Mouse (Mus musculus): ENCODE measurements around the gene Polg2.
A peak's percentile ranks its signal among the peaks of the same experiment; 100 is the strongest.
"Not testable (repeated sequence)": the region's sequence is repeated elsewhere in the genome, so short reads cannot be mapped to it uniquely, and the experiment has no call there.

Polg2 gene

DNA sequence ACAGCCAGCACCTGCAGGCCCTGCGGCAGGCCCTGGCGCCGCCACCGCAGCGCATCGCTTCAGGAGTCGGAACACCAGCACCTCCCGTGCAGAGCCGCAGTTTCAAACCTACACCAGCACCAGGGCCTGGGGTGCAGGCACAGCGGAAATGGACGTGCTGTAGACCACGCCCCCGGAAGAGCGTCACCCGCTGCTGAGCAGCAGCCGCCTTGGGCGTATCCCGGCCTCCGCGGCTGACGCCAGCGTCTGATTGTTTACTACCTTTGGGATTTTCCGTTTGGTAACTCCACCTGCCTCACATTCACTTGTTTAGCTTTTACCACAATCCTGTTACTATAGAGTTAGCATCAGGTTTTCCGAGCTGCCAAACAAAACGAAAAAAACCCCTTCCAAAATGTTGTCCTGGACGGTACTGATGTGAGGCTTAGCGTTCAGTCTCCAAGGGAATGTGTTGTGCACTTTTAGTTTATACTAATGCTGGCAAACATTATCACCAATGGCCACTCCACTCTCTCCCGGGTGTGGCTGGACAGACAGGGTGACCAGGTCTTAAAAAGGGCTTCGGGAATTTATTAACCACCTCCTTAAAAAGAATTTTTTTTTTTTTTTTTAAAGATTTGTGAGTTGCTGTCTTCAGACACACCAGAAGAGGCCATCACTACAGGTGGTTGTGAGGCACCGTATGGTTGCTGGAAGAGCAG is at the start of gene Polg2:
Gene Polg2, minus strand, starts transcription at position 150 of the 701 bp plus-strand sequence.
- peak; percentile 98 for DNase-seq (ENCODE audit: low read depth, low spot score)

DNA sequence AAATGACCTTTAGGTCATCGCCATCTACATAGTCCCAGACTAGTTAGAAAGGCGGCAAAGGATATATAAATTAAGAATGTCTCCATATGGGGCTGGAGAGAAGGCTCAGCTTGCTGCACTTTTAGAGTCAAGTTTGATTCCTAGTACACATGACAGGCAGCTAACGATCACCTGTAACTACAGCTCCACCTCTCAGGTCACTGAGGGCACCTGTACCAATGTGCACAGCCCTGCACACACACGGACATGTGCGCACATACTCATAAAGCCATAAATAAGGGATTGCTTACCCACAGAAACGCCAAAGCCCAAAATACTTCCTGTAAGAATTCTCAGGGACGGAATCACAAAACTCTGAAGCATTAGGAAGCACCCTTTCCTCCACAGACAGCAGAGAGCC is 48.7 kb upstream of the Polg2 start:
- no peak for DNase-seq (ENCODE audit: low read depth, low spot score)

DNA sequence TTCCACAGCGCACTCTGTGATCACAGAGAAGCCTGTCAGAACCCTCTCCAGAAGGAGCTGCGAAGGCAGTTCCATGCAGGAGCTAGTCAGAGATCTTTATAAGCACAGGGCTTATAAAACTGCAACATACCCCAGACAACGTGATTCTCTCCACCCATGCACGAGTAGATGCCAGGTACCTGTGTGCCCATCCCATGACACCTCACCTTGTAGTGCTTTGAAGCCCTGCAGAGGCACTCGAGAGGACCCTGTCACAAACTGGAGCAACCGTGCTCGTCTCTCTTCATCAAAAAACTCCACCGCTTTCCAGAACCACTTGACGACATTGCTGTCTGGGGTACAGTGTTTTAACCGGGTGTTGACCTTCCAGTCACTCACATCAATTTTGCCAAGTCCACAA is 45.1 kb upstream of the Polg2 start:
- no peak for DNase-seq (ENCODE audit: low read depth, low spot score)

DNA sequence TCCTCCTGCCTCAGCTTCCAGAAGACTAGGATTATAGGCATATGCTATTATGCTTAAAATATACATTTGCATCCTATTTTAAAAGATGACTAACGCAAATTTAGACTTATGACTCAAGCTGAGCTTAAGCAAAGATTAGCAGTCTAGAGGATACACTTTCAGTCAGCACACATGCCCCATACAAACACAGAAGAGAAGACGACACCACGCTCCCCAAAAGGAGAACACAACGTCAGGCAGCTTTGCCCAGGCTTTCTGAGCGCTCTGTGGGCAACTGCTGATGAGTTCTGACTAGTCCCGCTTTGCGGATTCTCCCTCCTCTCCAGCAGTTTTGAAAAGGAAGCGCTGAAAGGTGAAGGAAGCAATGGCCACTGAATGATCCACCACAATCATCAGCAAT is 44.4 kb upstream of the Polg2 start:
- DNase-seq (ENCODE audit: low read depth, low spot score) = no peak

DNA sequence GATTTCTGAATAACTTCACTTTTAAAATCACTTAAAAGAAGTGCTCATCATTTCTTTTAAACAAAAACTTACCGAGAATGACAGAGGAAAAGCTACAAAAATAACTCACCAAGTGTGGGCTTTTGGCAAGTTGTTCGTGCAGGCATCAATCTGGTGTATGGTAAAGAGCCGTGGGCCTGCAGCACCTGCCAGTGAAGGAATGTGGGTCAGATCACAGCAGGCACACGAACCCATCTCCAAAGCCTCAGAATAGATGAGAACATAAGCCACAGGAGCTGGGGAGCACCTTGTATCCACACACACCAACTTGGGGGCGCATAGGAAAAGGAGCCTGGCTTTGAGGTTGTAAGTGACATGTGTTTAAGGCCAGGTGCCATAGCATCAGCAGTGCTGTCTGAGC is 43.6 kb upstream of the Polg2 start:
- no peak for DNase-seq (ENCODE audit: low read depth, low spot score)

DNA sequence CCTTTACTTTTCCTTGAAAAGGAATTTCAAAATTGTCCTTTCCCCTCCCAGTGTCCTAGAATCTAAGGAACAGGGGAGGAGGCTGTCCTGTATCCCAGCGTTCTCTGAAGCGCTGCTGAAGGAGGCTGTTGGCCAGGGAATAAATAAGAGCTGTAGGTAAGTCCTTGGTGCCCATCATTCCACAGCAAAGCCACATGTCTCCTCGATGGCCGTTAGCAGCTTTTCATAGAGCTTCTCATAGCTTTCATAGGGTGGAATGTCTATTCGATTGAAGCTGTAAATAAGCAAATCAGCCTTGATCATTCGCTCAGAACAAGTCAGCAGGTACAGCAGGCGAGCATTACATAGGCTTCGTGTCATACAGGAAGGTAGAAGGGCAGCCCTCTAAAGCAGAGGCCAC is 43.2 kb upstream of the Polg2 start:
- no peak for DNase-seq (ENCODE audit: low read depth, low spot score)

DNA sequence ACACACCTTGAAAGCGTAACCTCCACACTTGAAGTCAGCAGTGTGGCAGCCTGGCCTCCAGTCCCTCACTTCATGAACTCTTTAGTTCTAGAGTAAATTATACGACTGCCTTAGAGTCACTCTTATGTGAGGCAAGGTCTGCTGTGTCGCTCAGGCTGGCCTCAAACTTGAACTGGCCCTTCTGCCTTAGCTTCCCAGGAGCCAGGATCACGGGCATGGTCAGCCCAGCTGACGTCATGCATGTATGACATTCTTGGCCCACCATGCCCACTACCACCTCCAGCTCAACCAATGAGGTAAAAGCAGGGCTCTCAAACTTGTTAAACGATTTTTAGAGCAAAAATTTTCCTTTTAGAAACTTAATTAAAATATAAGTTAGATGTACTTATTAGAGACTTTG is 42.1 kb upstream of the Polg2 start:
- no peak for DNase-seq (ENCODE audit: low read depth, low spot score)

DNA sequence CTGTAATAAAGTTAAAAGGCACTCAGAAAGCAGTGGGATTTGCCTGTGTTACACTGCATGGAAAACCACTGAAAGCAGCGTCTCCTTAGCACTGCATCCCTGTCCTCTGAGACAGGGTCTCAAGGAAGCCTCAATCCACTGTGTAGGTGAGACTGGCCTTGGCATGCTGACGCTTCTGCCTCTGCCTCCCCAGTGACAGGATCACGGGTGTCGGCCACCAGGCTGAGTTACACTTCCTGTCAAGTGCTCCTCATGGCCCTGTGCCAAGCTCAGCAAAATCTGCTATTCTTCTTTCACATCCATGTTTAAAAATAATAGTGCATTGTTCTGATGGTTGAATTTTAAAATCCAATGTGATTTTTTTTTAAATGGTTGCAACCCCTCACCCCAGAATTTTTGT is 41.6 kb upstream of the Polg2 start:
- no peak for DNase-seq (ENCODE audit: low read depth, low spot score)

DNA sequence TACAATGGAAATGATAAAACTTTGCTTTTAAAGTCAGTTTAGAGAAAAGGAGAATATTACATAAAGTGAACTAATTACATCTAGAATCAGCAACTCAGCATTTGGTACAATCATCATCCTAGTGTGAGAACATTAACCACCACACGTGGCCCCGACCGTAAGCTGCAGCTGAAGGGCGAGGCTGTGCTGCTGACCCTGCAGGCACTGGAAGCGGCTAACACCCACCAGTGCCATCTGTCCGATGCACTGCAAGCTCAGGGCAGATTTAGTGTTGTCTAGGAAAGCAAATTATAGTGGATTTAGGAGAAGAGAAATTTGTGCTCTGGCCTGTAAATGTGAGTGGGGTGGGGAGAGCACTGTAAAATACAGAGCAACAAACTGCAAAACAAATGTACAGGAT is 40.9 kb upstream of the Polg2 start:
- DNase-seq (ENCODE audit: low read depth, low spot score) = no peak

DNA sequence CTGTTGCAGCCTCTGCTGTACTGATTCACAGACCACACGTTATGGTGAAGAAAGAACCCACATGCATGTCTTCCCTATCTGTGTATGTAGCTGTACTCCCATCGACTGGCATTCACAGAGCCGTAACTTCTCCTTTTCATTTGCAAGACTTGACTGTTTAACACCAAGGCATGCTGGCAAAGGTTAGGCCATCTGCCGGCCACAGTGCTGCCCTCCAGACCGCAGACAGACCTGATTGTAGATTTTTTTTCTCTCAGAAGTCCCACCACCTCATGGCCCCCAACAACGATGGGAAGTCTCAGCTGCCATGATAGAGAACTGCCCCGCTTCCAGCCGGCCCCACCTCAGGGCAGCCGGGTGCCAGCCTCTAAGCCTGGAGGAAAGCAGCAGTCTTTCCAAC is 40.3 kb upstream of the Polg2 start:
- no peak for DNase-seq (ENCODE audit: low read depth, low spot score)

DNA sequence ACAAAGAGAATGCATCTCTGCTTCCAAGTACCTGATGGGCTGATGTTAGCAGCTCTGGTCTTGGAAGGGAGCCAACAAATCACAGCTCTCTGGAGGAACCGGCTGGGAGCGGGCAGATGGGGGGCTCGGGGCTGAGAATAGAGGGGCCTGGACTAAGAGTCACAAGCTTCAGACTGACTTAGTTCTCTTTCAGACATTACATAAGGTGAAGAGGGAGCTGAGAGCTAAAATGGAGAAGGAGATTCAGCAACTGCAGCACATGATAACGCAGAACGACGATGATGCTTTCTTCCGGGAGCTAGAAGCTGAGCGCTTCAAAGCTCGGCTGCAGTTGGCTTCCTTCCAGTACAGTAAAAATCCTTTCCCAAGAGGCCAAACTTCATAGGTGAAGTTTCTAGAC is 39.0 kb upstream of the Polg2 start:
- DNase-seq (ENCODE audit: low read depth, low spot score) = no peak

DNA sequence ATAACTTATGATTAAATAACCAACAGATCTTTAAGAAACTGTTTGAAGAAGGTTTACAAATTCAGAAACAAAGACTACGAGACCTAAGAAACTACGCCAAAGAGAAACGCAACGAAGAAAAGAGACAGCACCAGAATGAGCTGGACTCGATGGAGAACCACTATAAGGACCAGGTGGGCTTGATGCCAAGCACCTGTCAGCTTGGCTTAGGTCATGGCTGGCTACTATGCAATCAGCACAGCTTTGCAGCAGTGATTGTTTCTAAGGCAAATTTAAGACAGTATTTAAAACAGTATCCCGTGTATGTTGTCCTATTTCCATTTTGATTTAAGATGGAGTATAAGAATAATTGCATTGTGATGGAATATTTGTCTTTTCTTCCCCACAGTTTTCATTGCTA is 38.5 kb upstream of the Polg2 start:
- no peak for DNase-seq (ENCODE audit: low read depth, low spot score)

DNA sequence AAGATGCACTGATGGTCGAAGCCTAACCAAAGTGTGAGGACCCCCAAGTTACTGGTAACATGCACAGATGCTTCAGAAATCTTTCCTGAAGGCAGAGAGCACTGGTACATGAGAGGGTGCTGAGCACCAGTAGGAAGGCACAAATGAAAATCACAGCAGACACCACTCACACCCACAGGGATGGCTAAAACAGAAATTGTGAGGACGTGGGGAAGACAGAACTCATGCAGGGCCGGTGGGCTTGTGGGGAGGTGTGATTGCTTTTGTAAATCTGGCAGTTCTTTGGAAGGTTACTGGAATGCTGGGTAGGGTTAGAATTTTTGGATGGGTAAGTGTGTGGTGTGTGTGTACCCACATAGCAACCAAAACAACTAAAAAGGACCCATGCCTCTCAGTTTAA is 37.8 kb upstream of the Polg2 start:
- DNase-seq (ENCODE audit: low read depth, low spot score) = no peak

DNA sequence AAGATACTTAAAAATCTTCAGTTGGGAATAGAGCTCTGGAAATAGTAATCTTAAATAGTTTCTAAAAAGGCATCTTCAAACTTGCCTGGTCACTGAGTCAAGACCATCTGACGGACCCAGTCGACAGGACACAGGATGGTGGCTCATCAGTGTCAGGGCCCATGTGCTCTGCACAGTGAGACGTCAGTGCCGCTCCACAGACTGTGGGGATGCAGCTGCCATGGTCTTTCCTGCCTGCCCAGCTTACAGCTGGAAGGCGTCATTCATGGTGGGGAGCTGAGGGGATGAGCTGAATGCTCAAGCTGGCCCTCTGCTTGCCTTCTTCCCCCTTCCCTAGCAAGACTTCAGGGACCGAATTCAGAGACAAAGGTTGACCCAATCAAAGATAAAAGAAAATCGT is 37.0 kb upstream of the Polg2 start:
- no peak for DNase-seq (ENCODE audit: low read depth, low spot score)

DNA sequence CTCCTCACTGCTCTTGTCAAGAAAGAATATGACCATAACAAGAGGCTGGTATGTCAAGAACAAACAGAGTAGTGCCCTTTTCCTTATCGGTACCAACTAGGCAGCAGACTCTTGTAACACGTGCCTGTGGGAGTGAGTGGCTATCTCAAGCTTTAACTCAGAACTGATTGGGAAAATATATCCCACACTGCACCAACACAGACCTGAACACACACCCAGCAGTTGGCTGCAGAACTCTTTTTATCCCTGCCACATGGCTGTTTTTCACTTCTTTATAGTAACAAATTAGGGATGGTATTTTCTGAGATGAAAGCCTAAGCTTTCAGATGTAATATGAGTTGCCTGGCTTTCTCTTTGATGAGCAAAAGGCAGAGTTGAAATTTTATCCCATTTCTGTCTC is 36.4 kb upstream of the Polg2 start:
- DNase-seq (ENCODE audit: low read depth, low spot score) = no peak

DNA sequence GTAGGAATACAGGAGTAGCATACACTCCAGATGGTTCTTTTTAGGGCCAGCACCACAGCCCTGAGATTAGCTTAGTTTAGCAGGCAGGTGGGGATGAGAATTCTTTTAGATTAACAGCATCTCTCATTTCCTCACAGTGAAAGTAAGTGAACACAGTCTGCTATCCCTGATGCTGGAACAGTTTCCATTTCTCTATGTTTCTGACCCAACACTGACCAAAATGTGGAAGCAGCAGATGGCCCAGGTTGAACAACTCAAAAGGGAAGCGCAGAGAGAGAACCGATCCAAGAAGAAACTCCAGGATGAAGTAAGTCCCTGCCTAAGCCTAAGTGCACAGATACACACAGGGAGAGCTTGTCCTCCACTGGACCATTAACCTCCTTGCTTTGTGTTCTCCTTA is 36.0 kb upstream of the Polg2 start:
- DNase-seq (ENCODE audit: low read depth, low spot score) = no peak

DNA sequence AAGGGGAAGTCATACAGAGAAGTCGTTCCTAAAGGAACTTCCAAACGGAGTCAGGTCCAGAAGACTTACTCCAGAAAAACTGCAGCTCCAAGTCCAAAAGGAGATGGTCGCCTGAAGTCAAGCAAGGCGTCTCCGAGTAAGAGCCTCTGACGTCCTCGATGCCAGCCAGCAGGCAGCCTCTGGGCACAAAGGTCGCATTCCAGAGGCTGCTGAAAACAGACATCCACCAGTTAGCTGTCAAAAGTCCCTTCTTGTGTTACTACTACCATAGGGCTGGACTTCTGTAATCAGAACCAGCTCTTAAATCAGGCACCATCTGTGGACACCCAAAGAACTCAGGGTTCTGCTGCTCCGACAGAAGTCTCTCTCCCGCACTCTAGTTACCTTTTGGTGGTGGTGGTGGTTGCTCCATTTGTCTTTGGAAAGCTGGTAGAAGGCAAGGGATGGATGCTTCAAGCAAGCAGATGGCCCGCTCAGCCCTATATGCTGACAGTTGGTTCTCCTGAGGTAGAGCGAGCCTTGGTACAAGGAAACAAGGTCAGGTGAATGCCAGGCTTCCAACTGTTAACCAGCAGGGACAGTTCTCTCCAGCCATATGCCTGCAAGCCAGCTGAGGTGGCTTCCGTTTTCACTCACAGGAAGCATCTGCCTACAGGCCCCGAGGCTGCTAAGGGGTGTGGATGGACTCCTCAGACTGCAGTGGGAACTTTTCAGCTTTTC is 35.4 kb upstream of the Polg2 start:
- DNase-seq (ENCODE audit: low read depth, low spot score) = no peak

DNA sequence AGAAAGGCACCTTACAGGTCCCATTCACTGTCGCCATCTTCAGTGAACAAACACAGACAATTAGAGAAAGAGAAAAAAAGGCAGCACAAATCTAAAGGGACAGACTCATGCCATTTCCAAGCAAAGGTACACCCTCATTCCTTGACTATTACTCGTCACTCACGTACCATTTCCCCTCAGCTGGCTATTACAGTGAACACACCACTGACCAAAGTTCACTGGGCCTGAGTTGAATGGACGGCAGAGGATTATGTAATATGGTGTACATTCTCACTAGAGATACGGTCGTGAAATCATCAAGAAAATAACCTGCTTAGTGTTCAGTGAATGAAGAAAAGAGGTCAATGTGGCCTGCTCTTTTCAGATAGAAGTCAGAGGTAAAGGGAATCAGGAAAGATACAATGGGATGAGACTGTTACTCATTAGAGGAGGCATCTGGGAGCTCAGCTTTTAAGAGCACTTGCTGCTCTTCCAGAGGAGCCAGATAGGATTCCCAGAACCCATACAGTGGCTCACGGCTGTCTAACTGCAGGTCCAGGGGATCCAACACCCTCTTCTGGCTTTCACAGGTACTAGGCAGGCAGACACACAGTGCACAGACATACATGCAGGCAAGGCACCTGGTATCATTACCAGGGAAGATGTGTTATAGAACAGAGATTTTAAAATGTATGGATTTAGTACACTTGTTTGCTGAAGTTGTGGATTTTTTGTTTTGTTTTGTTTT is 33.2 kb upstream of the Polg2 start:
- DNase-seq (ENCODE audit: low read depth, low spot score) = no peak

DNA sequence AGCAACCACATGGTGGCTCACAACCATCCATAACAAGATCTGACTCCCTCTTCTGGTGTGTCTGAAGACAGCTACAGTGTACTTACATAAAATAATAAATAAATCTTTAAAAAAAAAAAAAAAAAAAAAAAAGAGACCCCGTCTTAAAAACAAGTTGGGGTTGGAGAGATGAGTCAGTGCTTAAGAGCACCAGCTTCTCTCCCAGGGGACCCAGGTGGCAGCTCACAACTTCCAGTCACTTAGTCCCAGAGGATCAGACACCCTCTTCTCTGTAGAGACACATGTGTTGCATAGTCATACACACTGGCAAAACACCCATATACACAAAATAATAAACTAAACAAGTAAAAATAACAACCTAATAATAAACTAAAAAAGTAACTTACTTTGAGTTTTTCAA is 28.1 kb upstream of the Polg2 start:
- not testable (repeated sequence) for DNase-seq (ENCODE audit: low read depth, low spot score)

DNA sequence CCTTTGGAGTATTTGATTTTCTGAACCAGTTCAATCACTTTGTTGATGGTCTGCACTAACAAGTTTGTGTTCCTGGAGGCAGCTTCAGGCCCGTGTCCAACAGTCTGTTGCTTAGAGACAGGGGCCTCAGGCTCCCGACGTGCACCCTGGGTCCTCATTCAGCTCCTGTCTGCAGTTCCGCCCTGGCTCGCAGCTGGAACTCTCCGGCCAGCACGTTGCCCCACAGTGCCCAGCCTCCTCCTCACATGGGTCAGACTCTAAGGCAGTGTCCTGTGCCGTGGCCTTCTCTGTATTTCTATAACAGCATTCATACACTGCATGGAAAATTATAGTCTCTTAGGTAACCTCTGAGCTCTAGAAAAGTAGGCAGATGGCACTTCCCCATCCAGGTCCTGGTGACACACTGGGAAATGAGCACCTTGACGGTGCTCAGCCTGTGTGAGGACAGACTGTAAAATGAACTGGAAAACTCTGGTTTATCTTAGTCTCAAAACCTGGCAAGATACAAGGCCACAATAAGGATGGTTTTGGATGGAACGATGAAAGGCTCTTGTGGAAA is 22.8 kb upstream of the Polg2 start:
- DNase-seq (ENCODE audit: low read depth, low spot score) = no peak

DNA sequence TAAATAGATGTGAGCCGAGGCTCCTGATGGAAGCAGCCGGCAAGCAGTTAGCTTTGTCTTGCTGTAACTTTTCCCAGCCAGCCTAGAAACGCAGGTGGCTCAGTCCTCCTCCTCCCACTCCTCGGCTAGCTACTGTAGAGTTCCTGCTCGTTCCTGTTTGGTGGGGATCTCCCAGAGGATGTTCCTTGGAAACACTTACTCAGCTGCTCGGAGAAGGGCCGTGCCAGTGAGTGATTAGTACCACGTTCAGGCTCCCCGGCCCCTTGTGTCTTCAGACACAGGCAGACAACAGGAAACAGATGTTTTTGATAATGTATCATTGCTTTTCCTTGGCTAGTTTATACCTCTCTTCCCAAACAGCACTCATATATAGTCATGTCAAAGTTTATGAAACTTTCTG is 16.3 kb upstream of the Polg2 start:
- DNase-seq (ENCODE audit: low read depth, low spot score) = no peak

DNA sequence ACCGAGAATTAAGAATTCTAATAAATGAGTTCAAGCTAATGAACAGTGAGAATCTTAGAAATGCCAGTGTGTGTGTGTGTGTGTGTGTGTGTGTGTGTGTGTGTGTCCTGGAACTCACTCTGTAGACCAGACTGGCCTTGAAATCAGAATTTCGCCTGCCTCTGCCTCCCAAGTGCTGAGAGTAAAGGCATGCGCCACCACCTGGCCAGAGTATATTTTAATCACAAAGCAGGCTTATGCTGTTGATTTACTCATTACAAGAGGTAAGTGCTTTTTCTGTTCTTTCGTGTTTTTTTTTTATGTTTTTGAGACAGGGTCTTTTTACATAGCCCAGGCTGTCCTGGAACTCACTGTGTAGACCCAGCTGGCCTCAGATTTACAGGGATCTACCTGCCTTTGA is 14.5 kb upstream of the Polg2 start:
- DNase-seq (ENCODE audit: low read depth, low spot score) = no peak

DNA sequence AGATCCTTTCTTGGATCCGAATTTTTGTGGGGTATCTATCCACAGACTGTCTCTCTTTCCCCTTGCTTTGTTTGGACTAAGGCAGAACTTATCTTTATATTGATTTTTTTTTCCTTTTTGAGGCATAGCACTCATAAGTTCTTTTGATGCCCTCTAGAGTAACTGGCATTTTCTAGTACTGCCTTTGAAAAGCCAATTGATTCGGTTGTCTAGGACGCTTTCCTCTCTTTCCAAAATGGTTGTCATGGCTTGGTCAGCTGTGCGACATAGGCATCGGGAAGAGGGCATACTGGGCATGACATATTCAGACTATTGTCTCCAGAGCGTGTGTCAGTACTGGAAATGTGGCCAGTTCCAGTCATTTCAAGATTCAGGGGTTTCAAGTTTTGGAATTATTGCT is 10.3 kb upstream of the Polg2 start:
- no peak for DNase-seq (ENCODE audit: low read depth, low spot score)

Data from WW6 (cell line).